Mouse (Mus musculus) fat pad, adult 2 months (tissue): ENCODE results near the gene Mylip.
A peak's percentile ranks its signal among the peaks of the same experiment; 100 is the strongest.

Source experiments
- DNase-seq: peaks from one replicate; pipeline ENCODE4 v3.0.0-alpha.2; 2011; ENCODE audit warnings: low read depth, low spot score; ENCODE audit errors: extremely low read depth

The Mylip gene

GRCm38 (mm10) chr13:45389448-45390311 is at the start of gene Mylip:
Gene Mylip, plus strand, starts transcription at chr13:45389742.
- no peak for DNase-seq

- no peak for DNase-seq
These were observed 47.6 kb upstream of the Mylip start for GRCm38 (mm10) chr13:45341991-45342390.

GRCm38 (mm10) chr13:45343541-45343940 is 46.0 kb upstream of the Mylip start:
- DNase-seq = no peak

GRCm38 (mm10) chr13:45343966-45344365 is 45.6 kb upstream of the Mylip start:
- DNase-seq = no peak

- peak; percentile 79 for DNase-seq
These were observed 43.9 kb upstream of the Mylip start for GRCm38 (mm10) chr13:45345471-45346159.

- DNase-seq = no peak
These were observed 38.1 kb upstream of the Mylip start for GRCm38 (mm10) chr13:45351483-45351882.

- no peak for DNase-seq
These were observed 34.7 kb upstream of the Mylip start for GRCm38 (mm10) chr13:45354824-45355223.

- no peak for DNase-seq
These were observed 31.3 kb upstream of the Mylip start for GRCm38 (mm10) chr13:45358208-45358607.

- DNase-seq = no peak
These were observed 30.7 kb upstream of the Mylip start for GRCm38 (mm10) chr13:45358676-45359323.

GRCm38 (mm10) chr13:45365788-45366187 is 23.8 kb upstream of the Mylip start:
- no peak for DNase-seq

- DNase-seq = no peak
These were observed 17.9 kb upstream of the Mylip start for GRCm38 (mm10) chr13:45371673-45372072.

- no peak for DNase-seq
These were observed 17.1 kb upstream of the Mylip start for GRCm38 (mm10) chr13:45372456-45372855.

GRCm38 (mm10) chr13:45374846-45375245 is 14.7 kb upstream of the Mylip start:
- DNase-seq = no peak

- DNase-seq = no peak
These were observed 7.3 kb upstream of the Mylip start for GRCm38 (mm10) chr13:45382208-45382607.

- no peak for DNase-seq
These were observed 4.9 kb upstream of the Mylip start for GRCm38 (mm10) chr13:45384636-45385035.

- DNase-seq = no peak
These were observed 4.0 kb upstream of the Mylip start for GRCm38 (mm10) chr13:45385521-45385920.

- DNase-seq = no peak
These were observed 3.3 kb upstream of the Mylip start for GRCm38 (mm10) chr13:45386253-45386652.

GRCm38 (mm10) chr13:45387231-45387630 is 2.3 kb upstream of the Mylip start:
- no peak for DNase-seq

GRCm38 (mm10) chr13:45388254-45388805 is 1.2 kb upstream of the Mylip start:
- DNase-seq = no peak

GRCm38 (mm10) chr13:45388889-45389288 is 653 bp upstream of the Mylip start:
- no peak for DNase-seq

- DNase-seq = no peak
These were observed 895 bp downstream of the Mylip start for GRCm38 (mm10) chr13:45390312-45390961.
